Mouse (Mus musculus) G1E (cell line): Measurements from ENCODE around the gene Runx1. TPM values are rescaled to one million over a fixed set of nuclear protein-coding genes. Genes with fewer than 3 reads are reported as not detected.
A peak's percentile ranks its signal among the peaks of the same experiment; 100 is the strongest.

ENCODE experiments used
- ATAC-seq: 2 replicates; pipeline ENCODE4 v1.8.0; 2016; ENCODE audit warnings: mild to moderate bottlenecking; ENCODE audit not compliant: insufficient number of reproducible peaks, poor library complexity, low FRiP score, severe bottlenecking; ENCODE audit errors: extremely low read depth
- DNase-seq: peaks from one replicate; pipeline ENCODE4 v3.0.0; 2012; ENCODE audit warnings: low spot score
- H3K27me3 ChIP-seq: 2 replicates; pipeline ENCODE4 v1.6.1; 2012; ENCODE audit warnings: mild to moderate bottlenecking, low read length, inconsistent platforms; ENCODE audit not compliant: insufficient read depth
- H3K36me3 ChIP-seq: replicated peaks from 2 replicates; pipeline ENCODE3; 2012; ENCODE audit warnings: mild to moderate bottlenecking, inconsistent platforms
- H3K4me1 ChIP-seq: 2 replicates; pipeline ENCODE4 v1.6.1; 2012; ENCODE audit warnings: low read depth, low read length, inconsistent platforms, mixed read lengths; ENCODE audit not compliant: insufficient read depth
- H3K4me3 ChIP-seq: 2 replicates; pipeline ENCODE4 v1.5.1; 2012; ENCODE audit warnings: low read depth, mild to moderate bottlenecking, inconsistent platforms, low read length, moderate library complexity, mixed read lengths
- H3K9me3 ChIP-seq: replicated peaks from 2 replicates; pipeline ENCODE4 v1.6.1; 2012; ENCODE audit warnings: inconsistent platforms
- CTCF ChIP-seq: IDR thresholded peaks from 2 replicates; pipeline ENCODE4 v1.5.1; 2012; ENCODE audit warnings: low read depth, low read length, inconsistent platforms, mixed read lengths
- GATA1 ChIP-seq: IDR thresholded peaks from 2 replicates; pipeline ENCODE4 v1.6.1; 2012; ENCODE audit warnings: borderline replicate concordance, low read length, inconsistent platforms, mixed read lengths
- GATA2 ChIP-seq: IDR thresholded peaks from 2 replicates; pipeline ENCODE4 v1.6.1; 2012; ENCODE audit warnings: low read depth, low read length, inconsistent platforms, borderline replicate concordance
- POLR2AphosphoS5 ChIP-seq: IDR thresholded peaks from 2 replicates; pipeline ENCODE4 v1.6.1; 2012; ENCODE audit warnings: low read depth, low read length, inconsistent platforms; ENCODE audit not compliant: insufficient replicate concordance
- TAL1 ChIP-seq: conservative IDR thresholded peaks from 2 replicates; pipeline ENCODE4 v1.6.1; 2012; ENCODE audit warnings: low read depth, low read length, inconsistent platforms, mixed read lengths
- polyA plus RNA-seq: library from polyadenylated mRNA; stranded (reverse); fragments of >175 nt; gene quantifications from 2 replicates; pipeline ENCODE4 v1.2.3, GENCODE M21; 2012
- total RNA-seq, 2 experiments: library from RNA; stranded (forward) in 1 of 2; stranded (reverse) in 1 of 2; fragments of 200-1000 nt in 1 of 2; fragments of >200 nt in 1 of 2; fragmentation: Nextera tagmentation in 1 of 2; gene quantifications; 2 replicates each; pipeline ENCODE4 v1.2.3; 2014 to 2017

Runx1 gene
- total and polyA plus RNA-seq, 3 experiments, result 36.1 to 213 (median 158) TPM

DNA sequence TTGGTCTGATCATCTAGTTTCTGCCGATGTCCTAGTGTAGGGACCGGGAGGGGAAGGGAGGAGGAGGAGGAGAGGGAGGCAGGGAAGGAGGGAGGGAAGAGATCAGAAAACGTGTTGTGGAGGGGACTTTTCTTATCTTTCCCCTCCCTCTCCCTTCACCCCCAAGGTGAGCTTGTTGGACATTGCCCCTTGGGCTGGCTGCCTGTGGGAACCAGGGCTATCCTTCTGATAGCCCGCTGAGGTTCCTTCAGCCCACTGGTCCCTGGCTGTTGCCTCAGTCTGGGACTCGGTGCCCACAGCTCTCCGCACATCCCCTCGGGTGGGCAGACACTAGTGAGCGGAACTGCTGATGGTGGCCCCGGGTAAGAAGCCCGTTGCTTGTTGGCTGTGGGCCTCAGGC lies 181.6 kb downstream of the Runx1 start:
- Histone ChIP-seq H3K4me1 (peaks cover 33% of the 10 kb centered on the region), H3K36me3 (peaks cover 100% of the 10 kb centered on the region), H3K4me3 (no peak overlapping the region), H3K27me3 (no peaks in the 10 kb centered on the region), H3K9me3 (no peaks in the 10 kb centered on the region)
- no peak for TF ChIP-seq CTCF
- TF ChIP-seq GATA2, result no peak
- TF ChIP-seq GATA1, result no peak
- DNase-seq (no peak), ATAC-seq (no peak)

DNA sequence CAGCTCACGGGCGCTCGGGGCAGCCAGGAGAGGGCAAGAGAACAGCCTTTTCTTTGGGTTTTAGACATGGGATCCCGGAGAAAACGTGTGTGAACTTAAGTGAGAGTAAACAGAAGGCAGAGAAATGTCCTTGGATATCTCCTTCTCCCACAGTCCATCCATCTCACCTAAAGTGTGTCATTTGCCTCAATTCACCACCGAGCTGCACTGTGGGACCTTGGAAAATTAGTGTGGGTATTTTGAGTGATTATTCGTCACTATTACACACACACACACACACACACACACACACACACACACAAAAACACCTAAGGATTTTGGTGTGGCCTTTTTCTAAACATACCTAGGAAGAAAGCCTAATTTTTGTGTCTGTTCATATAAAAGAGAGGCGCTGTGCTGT lies 183.7 kb downstream of the Runx1 start:
- DNase-seq, result no peak
- ATAC-seq, result no peak
- no peaks in the 10 kb centered on the region for H3K27me3 ChIP-seq
- peaks cover 100% of the 10 kb centered on the region for H3K36me3 ChIP-seq
- peaks cover 42% of the 10 kb centered on the region for H3K4me1 ChIP-seq
- TF ChIP-seq GATA1 (no peak), GATA2 (no peak), TAL1 (no peak), CTCF (no peak), POLR2AphosphoS5 (no peak)
- no peaks in the 10 kb centered on the region for H3K9me3 ChIP-seq
- H3K4me3 ChIP-seq, result no peak overlapping the region

DNA sequence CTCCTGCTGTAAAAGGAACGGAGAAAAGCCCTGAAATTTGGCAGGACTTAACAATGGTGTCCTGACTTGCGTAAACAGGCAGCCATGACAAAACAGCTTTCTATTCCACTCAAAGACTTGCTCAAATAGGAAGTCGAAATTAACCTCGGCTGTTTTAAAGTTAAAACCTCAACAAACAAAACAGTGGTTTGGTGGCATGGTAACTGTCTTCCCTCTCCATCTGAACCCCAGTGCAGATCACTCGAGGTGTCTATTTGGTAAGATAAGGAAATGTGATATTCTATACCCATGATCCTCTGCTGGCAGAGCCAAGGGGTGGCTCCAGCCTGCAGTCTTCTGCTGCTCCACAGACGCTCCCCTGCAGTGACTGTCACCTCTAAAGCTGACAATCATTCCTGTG lies 184.9 kb downstream of the Runx1 start:
- no peak for DNase-seq
- no peaks in the 10 kb centered on the region for H3K27me3 ChIP-seq
- no peaks in the 10 kb centered on the region for H3K9me3 ChIP-seq
- peaks cover 100% of the 10 kb centered on the region for H3K36me3 ChIP-seq
- no peak for ATAC-seq
- H3K4me1 ChIP-seq, result peaks cover 48% of the 10 kb centered on the region
- TF ChIP-seq POLR2AphosphoS5 (no peak), TAL1 (no peak), GATA1 (no peak), CTCF (no peak), GATA2 (no peak)
- H3K4me3 ChIP-seq, result no peak overlapping the region

DNA sequence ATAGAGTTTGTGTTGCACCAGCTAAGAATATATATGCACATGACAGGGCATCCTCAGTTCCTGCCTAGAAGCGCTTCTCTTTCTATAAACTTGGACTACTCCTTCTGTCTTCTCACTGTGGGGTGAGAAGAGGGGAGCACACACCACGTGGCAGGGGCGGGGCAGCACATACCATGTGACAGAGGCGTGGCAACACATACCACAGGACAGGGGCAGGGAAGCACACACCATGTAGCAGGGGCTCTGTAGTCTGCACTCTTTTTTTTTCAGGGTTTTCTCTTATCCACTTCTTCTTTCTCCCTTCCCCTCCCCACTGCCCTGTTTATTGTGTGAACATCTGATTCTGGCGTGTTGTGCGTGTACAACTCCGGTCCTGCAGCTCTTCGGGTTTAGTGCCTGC lies 186.9 kb downstream of the Runx1 start:
- no peak overlapping the region for H3K4me3 ChIP-seq
- peaks cover 100% of the 10 kb centered on the region for H3K36me3 ChIP-seq

DNA sequence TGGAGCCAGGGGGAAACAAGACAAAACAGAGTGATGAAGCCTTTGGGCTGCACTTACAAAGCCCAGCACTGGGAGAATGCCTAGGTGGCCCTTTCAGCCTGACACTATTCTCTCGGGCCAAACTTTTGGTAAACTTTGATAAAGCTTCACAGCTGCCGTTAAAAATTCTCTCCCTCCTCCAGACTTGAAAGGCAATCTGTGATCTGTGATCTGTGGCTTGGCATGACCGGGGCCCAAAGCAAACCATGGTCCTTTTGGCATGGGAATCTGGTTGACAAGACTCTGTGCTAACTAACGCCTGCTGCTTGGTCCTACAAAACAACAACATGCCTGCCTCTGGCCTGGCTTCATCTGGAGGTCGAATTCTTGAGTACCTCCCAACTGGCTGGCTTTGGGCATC lies 188.9 kb downstream of the Runx1 start:
- peaks cover 68% of the 10 kb centered on the region for H3K4me1 ChIP-seq
- peaks cover 100% of the 10 kb centered on the region for H3K36me3 ChIP-seq
- no peak for ATAC-seq
- no peak overlapping the region for H3K4me3 ChIP-seq
- H3K9me3 ChIP-seq, result no peaks in the 10 kb centered on the region
- no peak for TF ChIP-seq CTCF
- TF ChIP-seq GATA2, result no peak
- no peak for TF ChIP-seq POLR2AphosphoS5
- TF ChIP-seq GATA1, result no peak
- no peak for TF ChIP-seq TAL1
- no peak for DNase-seq
- H3K27me3 ChIP-seq, result no peaks in the 10 kb centered on the region

More for the DNA sequence above, 186.9 kb downstream of the Runx1 start:
- no peaks in the 10 kb centered on the region for H3K27me3 ChIP-seq
- no peaks in the 10 kb centered on the region for H3K9me3 ChIP-seq
- DNase-seq, result no peak
- TF ChIP-seq GATA1 (no peak), CTCF (no peak), POLR2AphosphoS5 (no peak), TAL1 (no peak), GATA2 (no peak)
- H3K4me1 ChIP-seq, result peaks cover 61% of the 10 kb centered on the region
- ATAC-seq, result peak; percentile 34

DNA sequence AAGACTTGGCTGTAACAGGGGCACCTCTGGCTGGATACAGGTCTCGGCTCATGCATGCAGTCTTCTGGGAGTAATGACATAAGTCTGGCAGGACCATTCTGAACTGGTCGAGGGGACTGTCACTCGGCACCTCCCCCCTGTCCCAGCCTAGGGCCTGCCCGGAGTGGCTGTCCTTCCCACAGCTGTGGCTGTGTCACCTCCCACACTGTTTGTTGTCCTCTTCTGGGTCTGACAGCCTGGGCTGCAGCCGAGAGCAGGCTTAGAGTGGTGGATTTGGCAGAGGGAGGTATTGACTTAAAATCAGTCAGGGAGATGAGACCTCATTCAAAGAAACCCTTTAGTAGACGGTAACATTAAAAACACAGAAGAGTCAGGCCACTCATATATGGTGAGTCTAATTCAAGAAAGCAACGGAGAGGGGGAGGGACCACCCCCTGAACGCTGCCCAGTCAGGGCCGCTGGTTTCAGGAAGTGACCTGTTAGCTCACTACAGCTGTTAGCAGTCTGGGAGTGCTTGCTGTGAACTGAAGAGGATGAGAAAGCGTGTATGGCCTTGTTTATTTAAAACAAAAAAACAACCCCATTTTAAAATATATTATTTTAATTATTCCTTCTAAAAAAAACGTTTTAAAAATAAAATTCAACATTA lies 193.7 kb downstream of the Runx1 start:
- Histone ChIP-seq H3K36me3 (peaks cover 100% of the 10 kb centered on the region), H3K9me3 (no peaks in the 10 kb centered on the region), H3K4me1 (peaks cover 56% of the 10 kb centered on the region), H3K4me3 (no peak overlapping the region), H3K27me3 (no peaks in the 10 kb centered on the region)
- no peak for ATAC-seq
- TF ChIP-seq GATA1, result no peak
- no peak for TF ChIP-seq TAL1
- TF ChIP-seq CTCF, result no peak
- no peak for TF ChIP-seq POLR2AphosphoS5
- no peak for TF ChIP-seq GATA2
- DNase-seq, result no peak

DNA sequence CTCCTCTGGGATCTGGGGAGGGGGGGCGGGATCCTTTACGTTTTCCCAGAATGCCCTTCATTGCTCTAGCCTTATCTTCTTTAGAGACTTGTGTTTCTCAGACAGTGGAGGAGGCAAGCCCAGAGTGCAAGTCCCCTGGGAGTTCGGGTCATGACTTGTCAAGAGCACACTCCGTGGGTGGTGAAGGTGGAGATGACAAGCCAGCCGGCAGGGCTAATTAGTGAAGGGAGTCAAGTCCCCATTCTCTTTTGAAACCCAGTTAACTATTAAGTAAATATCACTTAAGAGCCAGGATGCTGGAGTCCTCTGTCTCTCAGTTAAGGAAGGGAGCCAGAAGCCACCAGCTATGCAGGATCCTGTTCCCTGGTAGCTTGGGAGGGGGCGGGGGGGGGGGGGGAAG lies 194.3 kb downstream of the Runx1 start:
- Histone ChIP-seq H3K36me3 (peaks cover 100% of the 10 kb centered on the region), H3K27me3 (no peaks in the 10 kb centered on the region), H3K9me3 (no peaks in the 10 kb centered on the region), H3K4me3 (no peak overlapping the region), H3K4me1 (peaks cover 54% of the 10 kb centered on the region)
- ATAC-seq (no peak), DNase-seq (no peak)
- TF ChIP-seq GATA2, result no peak
- TF ChIP-seq TAL1, result no peak
- no peak for TF ChIP-seq GATA1
- no peak for TF ChIP-seq CTCF
